Mouse (Mus musculus) embryonic facial prominence, embryonic 10.5 days (tissue): ENCODE measurements around the gene Xrcc4. TPM values are rescaled to one million over a fixed set of nuclear protein-coding genes. Genes with fewer than 3 reads are reported as not detected.

ENCODE experiments used
- DNase-seq: peaks from one replicate; pipeline ENCODE4 v3.0.0-alpha.2; 2017; ENCODE audit warnings: low spot score
- H3K27ac ChIP-seq: fragments of 300-500 bp; sonication (generic); replicated peaks from 2 replicates; pipeline ENCODE4 v1.5.1; 2016; ENCODE audit warnings: mild to moderate bottlenecking
- H3K27me3 ChIP-seq: fragments of 300-500 bp; sonication (generic); replicated peaks from 2 replicates; pipeline ENCODE4 v1.6.1; 2016; ENCODE audit warnings: low read depth, mild to moderate bottlenecking; ENCODE audit not compliant: poor library complexity, severe bottlenecking
- H3K36me3 ChIP-seq: fragments of 300-500 bp; sonication (generic); replicated peaks from 2 replicates; pipeline ENCODE4 v1.6.1; 2016; ENCODE audit warnings: mild to moderate bottlenecking, moderate library complexity
- H3K4me1 ChIP-seq: fragments of 300-500 bp; sonication (generic); 2 replicates; pipeline ENCODE4 v1.6.1; 2016
- H3K4me3 ChIP-seq: fragments of 300-500 bp; sonication (generic); 2 replicates; pipeline ENCODE4 v1.5.1; 2016; ENCODE audit warnings: mild to moderate bottlenecking, moderate library complexity
- H3K9me3 ChIP-seq: fragments of 300-500 bp; sonication (generic); 2 replicates; pipeline ENCODE4 v1.6.1; 2016; ENCODE audit warnings: mild to moderate bottlenecking
- WGBS: fragments of 180-500 bp; shearing (Covaris S2); methylation state at CpG from one replicate; pipeline ENCODE4 v1.1.7; 2016; 5-methylcytosine and 5-hydroxymethylcytosine counted together
- polyA plus RNA-seq: library from polyadenylated mRNA; unstranded; fragments of >200 nt; fragmentation: Nextera tagmentation; extraction: Ambion mirVana; gene quantifications from 2 replicates; pipeline ENCODE4 v1.2.1, GENCODE M21; 2016

Gene Xrcc4
- polyA plus RNA-seq, 1 experiment from 2014 or later = 8.5 TPM

DNA sequence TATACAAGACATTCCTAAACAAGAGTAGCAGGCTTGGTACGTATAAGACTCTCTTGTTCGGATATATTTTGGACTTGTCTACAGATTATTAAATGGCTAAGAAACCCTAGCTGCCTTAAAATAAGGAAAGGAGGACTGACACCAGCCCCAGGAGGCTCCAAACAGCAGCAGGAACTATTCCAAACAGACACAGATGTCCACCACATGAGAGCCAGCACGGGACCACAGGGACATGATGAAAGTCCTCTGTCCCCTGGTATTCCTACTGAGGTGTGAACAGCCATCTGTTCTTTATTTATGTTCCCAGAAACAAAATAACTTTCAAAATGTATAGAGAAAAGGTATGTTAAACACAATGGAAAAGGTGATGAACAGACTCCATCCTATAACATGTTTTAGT is 58.5 kb downstream of the Xrcc4 start:
- DNase-seq = no peak
- H3K9me3 ChIP-seq = no peaks in the 10 kb centered on the region
- no peaks in the 10 kb centered on the region for H3K36me3 ChIP-seq
- H3K4me3 ChIP-seq = no peak overlapping the region
- no peaks in the 10 kb centered on the region for H3K27me3 ChIP-seq
- 0 out of 2 replicates have a peak, but pooled peaks cover 8% of the 10 kb centered on the region for H3K4me1 ChIP-seq
- 48% methylated on average over 3 of the region's 3 CpGs for WGBS
- no peak overlapping the region for H3K27ac ChIP-seq

DNA sequence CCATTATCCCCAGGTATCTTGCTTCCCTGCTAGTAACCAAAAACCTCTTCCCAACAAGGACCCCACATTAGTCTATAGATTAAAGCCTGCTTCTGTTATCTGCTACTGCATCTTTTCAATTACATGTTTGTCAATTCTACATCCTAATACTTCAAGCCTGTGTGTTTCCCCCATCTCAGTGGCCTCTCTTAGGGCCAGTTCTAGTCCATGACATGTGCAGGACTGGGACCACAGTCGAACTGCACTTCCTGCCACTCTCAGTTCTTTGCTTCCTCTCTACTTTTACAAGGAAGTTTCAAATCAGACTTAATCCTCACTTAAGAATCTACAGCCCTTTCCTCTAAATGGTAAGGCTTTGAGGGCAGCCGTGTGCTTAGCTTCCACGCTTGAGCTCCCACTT is 76.8 kb downstream of the Xrcc4 start:
- H3K36me3 ChIP-seq = no peaks in the 10 kb centered on the region
- DNase-seq = no peak
- WGBS = 62% methylated on average over 3 of the region's 3 CpGs
- no peaks in the 10 kb centered on the region for H3K9me3 ChIP-seq
- no peaks in the 10 kb centered on the region for H3K27me3 ChIP-seq
- no peak overlapping the region for H3K27ac ChIP-seq
- H3K4me3 ChIP-seq = no peak overlapping the region
- H3K4me1 ChIP-seq = peaks cover 9% of the 10 kb centered on the region; the same call in 1 of the 2 replicates

DNA sequence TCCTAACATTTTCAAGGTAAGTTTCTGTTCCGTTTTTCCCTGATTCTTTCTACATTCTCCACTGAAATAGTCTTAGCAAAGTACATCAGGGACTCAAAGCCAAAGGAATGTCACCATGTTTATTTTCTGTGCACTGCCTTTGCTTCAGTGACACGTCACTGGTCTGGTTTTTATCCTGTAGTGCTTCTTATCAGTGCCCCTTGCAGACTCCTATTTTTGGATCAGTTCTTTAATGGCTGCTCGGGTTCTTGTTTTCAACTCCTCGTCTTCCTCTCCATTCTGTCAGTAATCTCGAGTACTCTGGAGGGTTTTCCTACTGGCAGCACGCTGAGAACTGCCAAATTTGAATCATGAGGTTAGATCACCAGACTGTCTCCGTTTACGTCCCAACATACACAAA is 77.2 kb downstream of the Xrcc4 start:
- no peak overlapping the region for H3K27ac ChIP-seq
- H3K27me3 ChIP-seq = no peaks in the 10 kb centered on the region
- DNase-seq = no peak
- no peaks in the 10 kb centered on the region for H3K9me3 ChIP-seq
- 67% methylated on average over 8 of the region's 8 CpGs for WGBS
- H3K4me1 ChIP-seq = peaks cover 9% of the 10 kb centered on the region; the same call in 1 of the 2 replicates
- no peak overlapping the region for H3K4me3 ChIP-seq
- H3K36me3 ChIP-seq = no peaks in the 10 kb centered on the region

DNA sequence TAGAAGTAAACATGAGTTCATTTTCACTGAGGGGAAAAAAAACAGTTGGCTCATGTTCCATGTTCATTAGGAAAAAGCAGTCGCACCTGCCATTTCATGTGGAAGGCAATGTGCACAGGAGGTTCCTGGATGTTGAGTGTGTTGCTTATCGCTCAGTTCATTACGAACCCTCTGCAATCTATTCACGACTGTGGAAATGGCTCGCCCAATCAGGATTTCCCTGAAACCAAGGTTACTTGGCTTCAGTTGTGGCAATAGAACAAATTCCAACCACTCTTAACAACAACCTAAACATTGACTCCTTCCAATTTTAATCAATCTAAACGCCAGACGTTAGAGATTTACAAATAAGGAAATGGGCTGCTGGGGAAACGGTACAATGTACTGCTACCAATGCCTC is 78.3 kb downstream of the Xrcc4 start:
- H3K36me3 ChIP-seq = no peaks in the 10 kb centered on the region
- H3K27me3 ChIP-seq = no peaks in the 10 kb centered on the region
- WGBS = 86% methylated on average over 8 of the region's 8 CpGs
- no peak overlapping the region for H3K27ac ChIP-seq
- no peaks in the 10 kb centered on the region for H3K9me3 ChIP-seq
- no peak for DNase-seq
- no peak overlapping the region for H3K4me3 ChIP-seq
- H3K4me1 ChIP-seq = peaks cover 9% of the 10 kb centered on the region; the same call in 1 of the 2 replicates

DNA sequence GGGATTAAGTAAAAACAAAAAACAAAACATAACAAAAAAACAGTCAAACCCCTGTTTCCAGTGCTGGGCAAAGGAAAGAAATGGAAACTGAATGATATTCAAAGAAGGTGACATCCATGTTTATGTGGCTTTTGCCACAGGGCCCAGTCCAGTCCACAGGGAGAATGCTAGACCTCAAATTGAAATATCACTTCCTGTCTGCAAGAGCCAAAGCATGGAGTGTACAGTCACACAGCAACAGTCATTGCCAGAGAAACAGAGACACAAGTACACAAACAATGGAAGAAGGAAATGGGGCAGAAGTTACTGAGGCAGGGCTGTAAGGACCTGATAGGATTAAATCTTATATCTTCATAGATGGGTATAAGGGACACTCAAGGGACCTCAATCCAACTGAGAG is 79.6 kb downstream of the Xrcc4 start:
- Histone ChIP-seq H3K4me1 (peaks cover 9% of the 10 kb centered on the region; the same call in 1 of the 2 replicates), H3K27me3 (no peaks in the 10 kb centered on the region), H3K27ac (no peak overlapping the region), H3K9me3 (no peaks in the 10 kb centered on the region), H3K4me3 (no peak overlapping the region), H3K36me3 (no peaks in the 10 kb centered on the region)
- DNase-seq = no peak

DNA sequence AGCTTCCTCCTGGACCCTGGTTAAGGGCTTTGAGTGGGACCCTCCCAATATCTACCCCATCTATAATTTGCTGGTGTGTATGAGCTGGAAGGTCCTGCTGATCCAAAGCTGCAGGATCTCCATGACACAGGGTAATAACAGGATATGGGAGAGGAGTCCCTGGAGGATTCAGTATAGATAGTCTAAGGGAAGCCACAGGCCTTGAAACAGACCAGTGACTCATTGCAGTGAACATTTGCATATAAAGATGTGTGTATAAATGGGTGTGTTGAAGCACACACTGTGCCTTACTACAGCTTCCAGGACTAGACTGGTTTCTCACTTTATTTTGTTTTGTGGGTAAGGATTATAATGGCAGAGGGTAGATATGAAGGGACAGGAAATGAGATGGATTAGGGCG is 83.8 kb downstream of the Xrcc4 start:
- Histone ChIP-seq H3K4me3 (no peak overlapping the region), H3K4me1 (no peaks in the 10 kb centered on the region), H3K9me3 (no peaks in the 10 kb centered on the region), H3K36me3 (no peaks in the 10 kb centered on the region), H3K27ac (no peak overlapping the region), H3K27me3 (no peaks in the 10 kb centered on the region)
- no peak for DNase-seq
- 94% methylated on average over 1 of the region's 1 CpGs for WGBS

DNA sequence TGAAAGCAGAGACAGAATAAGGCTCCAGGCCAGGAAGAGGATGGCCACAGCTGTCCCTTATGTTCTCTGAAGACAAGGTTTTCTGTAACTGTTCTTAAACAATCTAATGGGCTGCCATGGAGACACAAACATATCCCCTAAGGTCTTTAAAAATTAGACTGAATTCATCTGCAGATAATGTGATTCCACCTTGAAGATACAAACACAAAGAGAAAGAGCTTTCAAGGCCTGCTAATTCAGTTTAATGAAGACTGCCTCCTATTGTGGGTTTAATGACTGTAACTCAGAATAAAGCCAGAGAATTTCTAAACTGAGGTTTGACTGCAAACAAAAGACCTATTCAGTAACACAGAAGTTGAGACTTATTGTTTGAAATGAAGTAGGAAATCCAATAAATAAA is 91.9 kb downstream of the Xrcc4 start:
- H3K36me3 ChIP-seq = no peaks in the 10 kb centered on the region; the same call in 1 of the 2 replicates
- no peaks in the 10 kb centered on the region for H3K4me1 ChIP-seq
- no peaks in the 10 kb centered on the region for H3K9me3 ChIP-seq
- H3K27ac ChIP-seq = no peak overlapping the region
- DNase-seq = no peak
- H3K4me3 ChIP-seq = no peak overlapping the region
- H3K27me3 ChIP-seq = no peaks in the 10 kb centered on the region

DNA sequence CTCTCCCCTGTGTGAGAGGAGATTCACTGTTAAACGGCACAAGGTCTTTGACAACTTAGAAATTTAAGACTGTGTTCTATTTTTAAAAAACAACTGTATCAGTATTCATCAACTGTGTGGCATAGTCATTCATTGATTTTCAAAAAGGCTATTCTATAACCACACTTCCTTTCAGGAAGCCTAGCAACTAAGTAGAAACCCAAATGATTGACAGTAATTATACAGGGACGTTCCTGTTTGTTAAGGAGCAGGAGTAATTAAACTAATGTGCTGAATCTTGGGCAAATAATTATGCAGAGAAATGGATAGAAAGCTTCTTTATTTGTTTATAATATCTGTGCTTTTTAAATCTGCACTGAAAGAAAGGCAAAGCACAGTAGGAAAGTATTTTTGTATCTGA is 103.3 kb downstream of the Xrcc4 start:
- H3K4me1 ChIP-seq = peaks cover 13% of the 10 kb centered on the region
- no peaks in the 10 kb centered on the region for H3K9me3 ChIP-seq
- no peak overlapping the region for H3K4me3 ChIP-seq
- H3K36me3 ChIP-seq = no peaks in the 10 kb centered on the region
- no peak for DNase-seq
- WGBS = 31% methylated on average over 2 of the region's 2 CpGs
- H3K27ac ChIP-seq = no peak overlapping the region
- no peaks in the 10 kb centered on the region for H3K27me3 ChIP-seq

DNA sequence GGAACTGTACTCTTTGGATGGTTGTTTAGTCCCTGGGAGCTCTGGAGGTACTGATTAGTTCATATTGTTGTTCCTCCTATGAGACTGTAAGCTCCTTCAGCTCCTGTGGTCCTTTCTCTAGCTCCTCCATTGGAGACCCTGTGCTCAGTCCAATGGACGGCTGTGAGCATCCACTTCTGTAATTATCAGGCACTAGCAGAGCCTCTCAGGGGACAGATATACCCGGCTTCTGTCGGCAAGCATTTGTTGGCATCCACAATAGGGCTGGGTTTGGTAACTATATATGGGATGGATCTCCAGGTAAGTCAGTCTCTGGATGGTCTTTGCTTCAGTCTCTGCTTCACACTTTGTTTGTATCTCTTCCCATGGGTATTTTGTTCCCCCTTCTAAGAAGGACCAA is 118.5 kb downstream of the Xrcc4 start:
- WGBS = 77% methylated on average over 3 of the region's 3 CpGs
- H3K27me3 ChIP-seq = no peaks in the 10 kb centered on the region

DNA sequence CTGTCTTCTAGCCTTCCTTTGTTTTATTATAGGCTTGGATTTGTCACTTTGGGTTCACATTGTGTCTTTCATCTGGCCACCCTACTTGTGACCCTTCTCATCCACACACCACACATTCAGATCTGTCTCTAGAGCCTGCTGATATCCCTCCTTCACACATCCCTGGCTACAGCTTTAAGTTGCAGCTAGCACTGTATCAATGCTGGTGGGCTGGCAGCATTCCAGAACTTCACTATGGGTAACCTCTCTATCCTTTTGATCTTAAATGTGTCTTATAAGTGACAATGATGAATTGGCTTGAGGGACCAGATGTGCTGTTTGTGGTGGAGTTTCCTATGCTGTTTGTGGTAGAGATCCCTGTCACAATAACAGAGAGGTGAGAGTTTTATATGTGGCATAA is 120.7 kb downstream of the Xrcc4 start:
- H3K36me3 ChIP-seq = no peaks in the 10 kb centered on the region
- H3K4me3 ChIP-seq = no peak overlapping the region
- no peaks in the 10 kb centered on the region for H3K27me3 ChIP-seq
- no peaks in the 10 kb centered on the region for H3K9me3 ChIP-seq
- DNase-seq = no peak
- H3K27ac ChIP-seq = no peak overlapping the region
- no peaks in the 10 kb centered on the region for H3K4me1 ChIP-seq

More for the DNA sequence above, 118.5 kb downstream of the Xrcc4 start:
- no peaks in the 10 kb centered on the region for H3K9me3 ChIP-seq
- no peak overlapping the region for H3K4me3 ChIP-seq
- no peak overlapping the region for H3K27ac ChIP-seq
- no peak for DNase-seq
- H3K4me1 ChIP-seq = no peaks in the 10 kb centered on the region
- no peaks in the 10 kb centered on the region for H3K36me3 ChIP-seq

DNA sequence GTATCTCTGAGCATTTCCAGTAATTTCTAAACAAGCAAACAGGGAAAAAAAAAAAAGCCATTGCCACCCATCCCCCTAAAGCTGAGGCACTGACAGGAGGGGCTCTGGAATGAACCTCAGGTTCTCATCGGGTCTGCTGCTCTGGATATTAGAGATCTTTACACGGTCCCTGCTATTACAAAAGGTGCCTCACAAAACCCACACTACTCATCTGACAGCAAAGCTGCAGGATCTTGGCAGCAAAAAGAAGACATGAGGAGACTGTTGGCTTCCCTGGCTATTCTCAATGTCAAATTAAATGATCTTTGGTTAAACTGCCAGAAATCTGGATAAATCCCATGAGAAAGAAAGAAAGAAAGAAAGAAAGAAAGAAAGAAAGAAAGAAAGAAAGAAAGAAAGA is 145.1 kb downstream of the Xrcc4 start:
- no peaks in the 10 kb centered on the region for H3K4me1 ChIP-seq

DNA sequence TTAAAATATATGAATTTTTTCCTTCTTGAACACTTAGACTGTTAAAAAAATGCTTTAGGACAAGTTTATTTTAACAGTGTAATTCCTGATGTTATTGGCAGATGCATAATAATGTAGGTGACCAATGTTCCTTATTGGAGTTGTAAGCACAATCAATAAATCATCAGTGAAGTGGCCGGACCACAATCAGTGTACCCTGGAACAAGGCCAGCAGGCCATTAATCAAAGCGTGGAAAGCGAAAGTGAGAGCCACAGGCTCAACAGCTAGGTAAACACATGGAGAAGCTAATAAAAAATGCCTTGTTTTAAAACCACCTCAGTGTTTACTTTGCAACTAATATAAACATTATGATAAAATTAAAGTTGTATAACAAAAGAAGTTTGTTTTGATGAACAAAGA is 159.9 kb downstream of the Xrcc4 start:
- no peaks in the 10 kb centered on the region for H3K36me3 ChIP-seq
- H3K4me1 ChIP-seq = no peaks in the 10 kb centered on the region
- WGBS = 67% methylated on average over 3 of the region's 3 CpGs
- no peak overlapping the region for H3K4me3 ChIP-seq
- no peak for DNase-seq
- no peaks in the 10 kb centered on the region for H3K9me3 ChIP-seq
- H3K27ac ChIP-seq = no peak overlapping the region
- H3K27me3 ChIP-seq = no peaks in the 10 kb centered on the region

More for the DNA sequence above, 145.1 kb downstream of the Xrcc4 start:
- no peaks in the 10 kb centered on the region for H3K9me3 ChIP-seq
- no peak overlapping the region for H3K27ac ChIP-seq
- DNase-seq = no peak
- WGBS = 72% methylated on average over 2 of the region's 2 CpGs
- no peak overlapping the region for H3K4me3 ChIP-seq
- H3K36me3 ChIP-seq = no peaks in the 10 kb centered on the region
- no peaks in the 10 kb centered on the region for H3K27me3 ChIP-seq

DNA sequence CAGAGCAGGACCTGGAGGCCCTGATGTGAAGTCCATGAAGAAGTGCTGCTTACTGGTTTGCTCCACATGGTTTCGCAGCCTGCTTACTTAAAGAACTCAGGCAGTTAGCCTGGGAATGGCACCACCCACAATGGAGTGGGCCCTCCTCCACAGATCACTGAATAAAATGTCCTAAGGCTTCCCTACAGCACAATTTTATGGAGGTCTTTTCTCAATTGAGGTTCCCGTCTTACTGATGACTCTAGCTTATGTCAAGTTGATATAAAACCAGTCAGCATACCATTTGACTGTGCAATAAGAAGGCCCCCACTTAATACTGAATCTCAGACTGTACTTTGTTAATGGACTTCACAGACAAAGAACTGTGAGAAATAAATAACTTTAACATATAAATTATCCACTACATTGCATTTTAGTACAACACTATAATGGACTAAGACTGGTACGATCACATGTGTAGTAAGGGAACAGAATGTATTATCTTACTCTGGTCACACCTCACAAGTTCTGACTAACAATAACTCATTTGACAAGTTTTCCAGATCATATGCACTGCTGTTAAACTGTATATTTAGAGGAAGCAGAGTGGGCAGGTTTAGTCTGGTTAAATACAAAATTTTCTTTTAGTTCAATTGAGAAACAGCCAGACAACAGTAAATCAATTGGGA is 170.5 kb downstream of the Xrcc4 start:
- no peak overlapping the region for H3K27ac ChIP-seq
- H3K4me3 ChIP-seq = no peak overlapping the region
- WGBS = 95% methylated on average over 3 of the region's 3 CpGs
- H3K27me3 ChIP-seq = no peaks in the 10 kb centered on the region
- DNase-seq = no peak
- H3K36me3 ChIP-seq = no peaks in the 10 kb centered on the region
- no peaks in the 10 kb centered on the region for H3K9me3 ChIP-seq
- 0 out of 2 replicates have a peak, but pooled peaks cover 9% of the 10 kb centered on the region for H3K4me1 ChIP-seq
